Mouse (Mus musculus) spleen, adult 2 months (tissue): Measurements from ENCODE around the gene Tbc1d9b. TPM values are rescaled to one million over a fixed set of nuclear protein-coding genes. Genes with fewer than 3 reads are reported as not detected.
"Not testable (repeated sequence)": the region's sequence is repeated elsewhere in the genome, so short reads cannot be mapped to it uniquely, and the experiment has no call there.

Source experiments
- DNase-seq, 2 experiments: peaks; one replicate each; pipeline versions ENCODE4 v3.0.0 to v3.0.0-alpha.2; 2012 to 2021; ENCODE audit warnings: low spot score in 2 of 2, low read depth in 1 of 2
- H3K27ac ChIP-seq: fragments of 200-500 bp; 2 replicates; pipeline ENCODE4 v1.5.1; 2012; ENCODE audit warnings: low read length, inconsistent platforms; ENCODE audit not compliant: insufficient read depth
- H3K27me3 ChIP-seq: fragments of 200-500 bp; 2 replicates; pipeline ENCODE4 v1.6.1; 2012; ENCODE audit warnings: mild to moderate bottlenecking, moderate library complexity, low read length, inconsistent platforms; ENCODE audit not compliant: control insufficient read depth, insufficient read depth
- H3K36me3 ChIP-seq: fragments of 200-500 bp; 2 replicates; pipeline ENCODE4 v1.6.1; 2012; ENCODE audit warnings: mild to moderate bottlenecking, low read length, inconsistent platforms; ENCODE audit not compliant: control insufficient read depth, insufficient read depth
- H3K4me1 ChIP-seq: fragments of 200-500 bp; 2 replicates; pipeline ENCODE4 v1.6.1; 2011; ENCODE audit warnings: inconsistent platforms; ENCODE audit not compliant: control insufficient read depth, insufficient read depth, insufficient read length
- H3K4me3 ChIP-seq: fragments of 200-500 bp; 2 replicates; pipeline ENCODE4 v1.5.1; 2011; ENCODE audit warnings: mild to moderate bottlenecking, inconsistent platforms; ENCODE audit not compliant: insufficient read depth, insufficient read length; ENCODE audit errors: extremely low read depth
- CTCF ChIP-seq: fragments of 200-500 bp; IDR thresholded peaks from 2 replicates; pipeline ENCODE4 v1.5.1; 2011; ENCODE audit warnings: mild to moderate bottlenecking, inconsistent platforms; ENCODE audit not compliant: insufficient read depth, insufficient read length, insufficient replicate concordance; ENCODE audit errors: extremely low read depth
- POLR2A ChIP-seq: fragments of 200-500 bp; IDR thresholded peaks from 2 replicates; pipeline ENCODE4 v1.6.1; 2011; ENCODE audit warnings: low read depth, low read length, inconsistent platforms
- WGBS: fragments of 180-500 bp; shearing (Covaris S2); methylation state at CpG from one replicate; pipeline ENCODE4 v1.1.7; 2018; 5-methylcytosine and 5-hydroxymethylcytosine counted together
- polyA plus RNA-seq: library from polyadenylated mRNA; depleted of rRNA; stranded (reverse); fragments of >200 nt; gene quantifications from 2 replicates; pipeline ENCODE4 v1.2.3, GENCODE M21; 2012

Tbc1d9b gene
- polyA plus RNA-seq, 1 experiment = 33.5 TPM

GRCm38 (mm10) chr11:50098961-50099481, 32.2 kb upstream of the Tbc1d9b start:
- H3K4me3 ChIP-seq = no peak overlapping the region
- WGBS = 75% methylated on average over 8 of the region's 8 CpGs
- no peak for TF ChIP-seq POLR2A
- no peak for TF ChIP-seq CTCF
- no peaks in the 10 kb centered on the region for H3K27me3 ChIP-seq
- peaks cover 12% of the 10 kb centered on the region for H3K36me3 ChIP-seq
- H3K27ac ChIP-seq = no peak overlapping the region
- no peaks in the 10 kb centered on the region for H3K4me1 ChIP-seq
- no peak for DNase-seq

GRCm38 (mm10) chr11:50099692-50100091, 31.5 kb upstream of the Tbc1d9b start:
- WGBS = 87% methylated on average over 2 of the region's 2 CpGs

GRCm38 (mm10) chr11:50100548-50101307, 30.5 kb upstream of the Tbc1d9b start:
- no peak overlapping the region for H3K4me3 ChIP-seq
- no peaks in the 10 kb centered on the region for H3K4me1 ChIP-seq
- TF ChIP-seq CTCF = no peak
- no peak for TF ChIP-seq POLR2A
- no peak for DNase-seq
- peaks cover 6% of the 10 kb centered on the region for H3K36me3 ChIP-seq
- 89% methylated on average over 2 of the region's 2 CpGs for WGBS
- H3K27me3 ChIP-seq = no peaks in the 10 kb centered on the region
- H3K27ac ChIP-seq = no peak overlapping the region

More at GRCm38 (mm10) chr11:50099692-50100091, 31.5 kb upstream of the Tbc1d9b start:
- Histone ChIP-seq H3K4me3 (no peak overlapping the region), H3K27ac (no peak overlapping the region), H3K27me3 (no peaks in the 10 kb centered on the region), H3K4me1 (no peaks in the 10 kb centered on the region), H3K36me3 (peaks cover 10% of the 10 kb centered on the region)
- TF ChIP-seq POLR2A = no peak
- no peak for TF ChIP-seq CTCF
- no peak for DNase-seq

GRCm38 (mm10) chr11:50101962-50102361, 29.2 kb upstream of the Tbc1d9b start:
- not testable (repeated sequence) for H3K36me3 ChIP-seq, H3K4me3 ChIP-seq, H3K4me1 ChIP-seq, H3K27ac ChIP-seq, DNase-seq, H3K27me3 ChIP-seq
- WGBS = 92% methylated on average over 4 of the region's 4 CpGs

- no peak overlapping the region for H3K4me3 ChIP-seq
- no peak for DNase-seq
- H3K4me1 ChIP-seq = no peaks in the 10 kb centered on the region
- peaks cover 4% of the 10 kb centered on the region for H3K36me3 ChIP-seq
- no peak overlapping the region for H3K27ac ChIP-seq
- TF ChIP-seq POLR2A (no peak), CTCF (no peak)
- no peaks in the 10 kb centered on the region for H3K27me3 ChIP-seq
- WGBS = 94% methylated on average over 6 of the region's 6 CpGs
These were observed 27.2 kb upstream of the Tbc1d9b start for GRCm38 (mm10) chr11:50104016-50104415.

- DNase-seq = no peak
- WGBS = 40% methylated on average over 5 of the region's 5 CpGs
- H3K4me1 ChIP-seq = no peaks in the 10 kb centered on the region
- no peak overlapping the region for H3K4me3 ChIP-seq
- H3K27me3 ChIP-seq = no peaks in the 10 kb centered on the region
- no peak overlapping the region for H3K27ac ChIP-seq
- 0 out of 2 replicates have a peak, but pooled peaks cover 1% of the 10 kb centered on the region for H3K36me3 ChIP-seq
- TF ChIP-seq CTCF (no peak), POLR2A (no peak)
These were observed 26.0 kb upstream of the Tbc1d9b start for GRCm38 (mm10) chr11:50105237-50105636.

GRCm38 (mm10) chr11:50106024-50106423, 25.2 kb upstream of the Tbc1d9b start:
- H3K4me1 ChIP-seq = no peaks in the 10 kb centered on the region
- no peak overlapping the region for H3K27ac ChIP-seq
- no peaks in the 10 kb centered on the region for H3K36me3 ChIP-seq
- no peak for TF ChIP-seq POLR2A
- TF ChIP-seq CTCF = no peak
- 89% methylated on average over 7 of the region's 7 CpGs for WGBS
- no peaks in the 10 kb centered on the region for H3K27me3 ChIP-seq
- H3K4me3 ChIP-seq = no peak overlapping the region
- DNase-seq = no peak
